Mouse (Mus musculus) liver, embryonic 16.5 days (tissue): Measurements from ENCODE around the gene Rint1. TPM values are rescaled to one million over a fixed set of nuclear protein-coding genes. Genes with fewer than 3 reads are reported as not detected.

Experiments
- ATAC-seq: fragments of 200-750 bp; cut with Nextera tagmentation; 2 replicates; pipeline ENCODE4 v1.8.0; 2017; ENCODE audit warnings: low read depth, mild to moderate bottlenecking, moderate number of reproducible peaks, moderate library complexity
- H3K27ac ChIP-seq: fragments of 300-500 bp; sonication (generic); 2 replicates; pipeline ENCODE4 v1.5.1; 2014; ENCODE audit warnings: mild to moderate bottlenecking, low read length
- H3K27me3 ChIP-seq: fragments of 300-500 bp; sonication (generic); 2 replicates; pipeline ENCODE4 v1.6.1; 2014; ENCODE audit warnings: low read depth, low read length, mixed read lengths; ENCODE audit not compliant: control insufficient read depth, insufficient read depth
- H3K36me3 ChIP-seq: fragments of 300-500 bp; sonication (generic); 2 replicates; pipeline ENCODE4 v1.6.1; 2014; ENCODE audit warnings: mild to moderate bottlenecking; ENCODE audit not compliant: control insufficient read depth, insufficient read depth
- H3K4me1 ChIP-seq: fragments of 300-500 bp; sonication (generic); 2 replicates; pipeline ENCODE4 v1.6.1; 2014; ENCODE audit warnings: low read depth, low read length, mixed read lengths; ENCODE audit not compliant: control insufficient read depth
- H3K4me2 ChIP-seq: fragments of 300-500 bp; sonication (generic); 2 replicates; pipeline ENCODE4 v1.6.1; 2014; ENCODE audit warnings: low read depth, low read length, mixed read lengths
- H3K4me3 ChIP-seq: fragments of 300-500 bp; sonication (generic); 2 replicates; pipeline ENCODE4 v1.5.1; 2014; ENCODE audit warnings: low read depth, mild to moderate bottlenecking, low read length
- H3K9ac ChIP-seq: fragments of 300-500 bp; sonication (generic); 2 replicates; pipeline ENCODE4 v1.6.1; 2014; ENCODE audit warnings: low read depth, low read length
- H3K9me3 ChIP-seq: fragments of 300-500 bp; sonication (generic); replicated peaks from 2 replicates; pipeline ENCODE4 v1.6.1; 2016; ENCODE audit warnings: low read length; ENCODE audit not compliant: control insufficient read depth
- WGBS: fragments of 180-500 bp; shearing (Covaris S2); extraction: QIAGEN DNeasy Blood & Tissue Kit; methylation state at CpG from one replicate; pipeline ENCODE4 v1.1.7; 2014; ENCODE audit not compliant: insufficient replicate concordance; 5-methylcytosine and 5-hydroxymethylcytosine counted together
- polyA plus RNA-seq: library from polyadenylated mRNA; unstranded; fragments of >200 nt; fragmentation: Nextera tagmentation; extraction: Ambion mirVana; gene quantifications from 2 replicates; pipeline ENCODE4 v1.2.1, GENCODE M21; 2015

Gene Rint1
- polyA plus RNA-seq, 1 experiment from 2014 or later, result 16.9 TPM

- H3K27ac ChIP-seq, result no peak overlapping the region
- H3K36me3 ChIP-seq, result peaks cover 22% of the 10 kb centered on the region
- H3K4me3 ChIP-seq, result no peak overlapping the region
- no peaks in the 10 kb centered on the region for H3K4me1 ChIP-seq
- H3K4me2 ChIP-seq, result no peak overlapping the region
- WGBS, result 68% methylated on average over 3 of the region's 3 CpGs
- H3K9ac ChIP-seq, result no peak overlapping the region
- no peaks in the 10 kb centered on the region for H3K9me3 ChIP-seq
- no peak for ATAC-seq
- no peaks in the 10 kb centered on the region for H3K27me3 ChIP-seq
These were observed 70.5 kb downstream of the Rint1 start for GRCm38 (mm10) chr5:23858001-23858400.

GRCm38 (mm10) chr5:23858643-23859042 is 71.1 kb downstream of the Rint1 start:
- H3K4me2 ChIP-seq, result no peak overlapping the region
- H3K27ac ChIP-seq, result no peak overlapping the region
- no peak overlapping the region for H3K9ac ChIP-seq
- H3K27me3 ChIP-seq, result no peaks in the 10 kb centered on the region
- WGBS, result 71% methylated on average over 7 of the region's 7 CpGs
- H3K9me3 ChIP-seq, result no peaks in the 10 kb centered on the region
- ATAC-seq, result no peak
- H3K4me3 ChIP-seq, result no peak overlapping the region
- no peaks in the 10 kb centered on the region for H3K4me1 ChIP-seq
- H3K36me3 ChIP-seq, result peaks cover 20% of the 10 kb centered on the region

GRCm38 (mm10) chr5:23859087-23859718 is 71.7 kb downstream of the Rint1 start:
- Histone ChIP-seq H3K4me2 (no peak overlapping the region), H3K4me1 (no peaks in the 10 kb centered on the region), H3K36me3 (peaks cover 17% of the 10 kb centered on the region), H3K27me3 (no peaks in the 10 kb centered on the region), H3K4me3 (no peak overlapping the region), H3K9ac (no peak overlapping the region), H3K27ac (no peak overlapping the region), H3K9me3 (no peaks in the 10 kb centered on the region)
- ATAC-seq, result no peak
- WGBS, result 67% methylated on average over 1 of the region's 1 CpGs

- WGBS, result 58% methylated on average over 5 of the region's 5 CpGs
- peaks cover 12% of the 10 kb centered on the region for H3K36me3 ChIP-seq
- H3K4me1 ChIP-seq, result no peaks in the 10 kb centered on the region
- H3K4me2 ChIP-seq, result no peak overlapping the region
- H3K9ac ChIP-seq, result no peak overlapping the region
- H3K27ac ChIP-seq, result no peak overlapping the region
- H3K4me3 ChIP-seq, result no peak overlapping the region
- no peak for ATAC-seq
- H3K27me3 ChIP-seq, result no peaks in the 10 kb centered on the region
- H3K9me3 ChIP-seq, result no peaks in the 10 kb centered on the region
These were observed 72.4 kb downstream of the Rint1 start for GRCm38 (mm10) chr5:23859896-23860295.

- 74% methylated on average over 9 of the region's 9 CpGs for WGBS
- Histone ChIP-seq H3K9ac (no peak overlapping the region), H3K27me3 (no peaks in the 10 kb centered on the region), H3K4me1 (no peaks in the 10 kb centered on the region), H3K27ac (no peak overlapping the region), H3K9me3 (no peaks in the 10 kb centered on the region), H3K4me2 (no peak overlapping the region), H3K36me3 (no peaks in the 10 kb centered on the region), H3K4me3 (no peak overlapping the region)
- no peak for ATAC-seq
These were observed 74.2 kb downstream of the Rint1 start for GRCm38 (mm10) chr5:23861721-23862120.

- H3K4me3 ChIP-seq, result no peak overlapping the region
- no peaks in the 10 kb centered on the region for H3K27me3 ChIP-seq
- no peak for ATAC-seq
- H3K4me1 ChIP-seq, result no peaks in the 10 kb centered on the region
- H3K9ac ChIP-seq, result no peak overlapping the region
- no peak overlapping the region for H3K4me2 ChIP-seq
- H3K27ac ChIP-seq, result no peak overlapping the region
- no peaks in the 10 kb centered on the region for H3K36me3 ChIP-seq
- WGBS, result 70% methylated on average over 5 of the region's 5 CpGs
- H3K9me3 ChIP-seq, result no peaks in the 10 kb centered on the region
These were observed 74.8 kb downstream of the Rint1 start for GRCm38 (mm10) chr5:23862291-23862690.

GRCm38 (mm10) chr5:23863166-23864053 is 75.9 kb downstream of the Rint1 start:
- Histone ChIP-seq H3K9me3 (no peaks in the 10 kb centered on the region), H3K36me3 (no peaks in the 10 kb centered on the region), H3K4me2 (no peak overlapping the region), H3K27ac (no peak overlapping the region), H3K4me1 (no peaks in the 10 kb centered on the region), H3K27me3 (no peaks in the 10 kb centered on the region), H3K9ac (no peak overlapping the region), H3K4me3 (no peak overlapping the region)
- no peak for ATAC-seq
- 67% methylated on average over 7 of the region's 7 CpGs for WGBS

GRCm38 (mm10) chr5:23864054-23864965 is 76.8 kb downstream of the Rint1 start:
- Histone ChIP-seq H3K4me2 (no peak overlapping the region), H3K4me3 (no peak overlapping the region), H3K9ac (no peak overlapping the region), H3K36me3 (no peaks in the 10 kb centered on the region), H3K9me3 (no peaks in the 10 kb centered on the region), H3K4me1 (no peaks in the 10 kb centered on the region), H3K27ac (no peak overlapping the region), H3K27me3 (no peaks in the 10 kb centered on the region)
- ATAC-seq, result no peak
- WGBS, result 73% methylated on average over 13 of the region's 13 CpGs
